Mouse (Mus musculus) heart, postnatal 0 days (tissue): ENCODE data around the gene Yars.

Experiments used
- CTCF ChIP-seq: IDR thresholded peaks from 2 replicates; pipeline ENCODE4 v1.5.1; 2016; ENCODE audit warnings: antibody characterized with exemption, control low read depth, low read depth
- EP300 ChIP-seq: IDR thresholded peaks from 2 replicates; pipeline ENCODE4 v1.6.1; 2016; ENCODE audit warnings: antibody characterized with exemption, low read depth

DNA sequence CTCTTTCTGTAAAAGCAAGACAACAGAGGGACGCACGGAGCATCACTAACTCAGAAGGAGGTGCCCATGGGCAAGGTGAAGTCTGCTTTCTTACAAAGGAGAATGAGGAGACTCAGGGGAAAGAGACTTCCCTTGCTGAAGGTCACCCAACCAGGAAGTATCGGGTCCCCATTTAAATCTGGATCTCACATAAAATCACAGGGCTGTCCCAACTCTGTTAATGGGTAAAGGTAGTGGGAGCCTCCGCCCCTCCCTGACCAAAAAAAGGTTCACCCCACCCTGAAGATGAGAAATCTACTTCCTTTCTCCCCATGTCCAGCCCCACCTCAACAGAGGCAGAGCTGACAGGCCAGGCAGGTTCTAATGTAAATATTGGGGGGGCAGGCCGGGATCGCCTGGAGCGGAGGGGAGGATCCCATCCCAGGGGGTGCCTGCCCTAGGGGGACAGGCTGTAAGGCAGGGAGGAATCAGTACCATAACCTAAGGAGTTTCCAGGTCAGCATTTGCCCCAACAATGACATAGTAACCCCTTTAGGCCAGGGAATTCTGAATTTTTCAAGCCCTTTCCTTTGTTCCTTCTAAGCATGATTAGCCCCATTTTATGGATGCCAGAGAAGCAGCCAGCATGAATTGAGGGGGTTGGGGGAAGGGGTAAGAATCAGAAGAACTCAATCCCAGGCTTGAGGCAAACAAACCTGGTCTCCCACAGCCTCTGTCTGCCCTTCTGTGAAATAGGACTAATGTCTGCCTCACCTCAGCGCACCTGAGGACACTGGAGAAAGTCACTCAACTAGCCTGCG, 43.2 kb downstream of the Yars start:
- TF ChIP-seq CTCF: no peak
- no peak for TF ChIP-seq EP300
